Mouse (Mus musculus): ENCODE measurements around the gene Pigo. TPM values are rescaled to one million over a fixed set of nuclear protein-coding genes. Genes with fewer than 3 reads are reported as not detected.

The Pigo gene
- polyA plus RNA-seq, 2 experiments, result 8.3 to 9.2 TPM

GRCm38 (mm10) chr4:43058753-43059654 lies 33.4 kb upstream of the Pigo start, which contains the start of gene Unc13b:
Gene Unc13b, plus strand, starts transcription at chr4:43058953.
- under 1% methylated on average over 90 of the region's 90 CpGs for WGBS (ENCODE audit: insufficient replicate concordance)
- DNase-seq (ENCODE audit: low read depth in 3 of 3, low spot score in 3 of 3) (peak; percentile 69 to 82 (median 73)), ATAC-seq (ENCODE audit: insufficient read depth) (peak; percentile 95)
- Histone ChIP-seq H3K4me2 (ENCODE audit: low read depth) (peak within 1 kb of the TSS; percentile 81), H3K9me3 (ENCODE audit: control insufficient read depth, low read length) (no peaks in the 10 kb centered on the region), H3K9ac (replicated peaks) (peak within 1 kb of the TSS; percentile 41), H3K4me1 (replicated peaks; ENCODE audit: control insufficient read depth in 2 of 2, insufficient read depth in 2 of 2, low read length in 1 of 2) (peaks cover 0 to 4% of the 10 kb centered on the region in 2 experiments; a peak in 1 of 4 replicates), H3K27me3 (ENCODE audit: control insufficient read depth, insufficient read depth, low read length) (peaks cover 34% of the 10 kb centered on the region), H3K36me3 (replicated peaks; ENCODE audit: control insufficient read depth, insufficient read depth, low read depth) (no peaks in the 10 kb centered on the region), H3K27ac (no peak within 1 kb of the TSS), H3K4me3 (ENCODE audit: insufficient read depth in 1 of 2, low read depth in 2 of 2, low read length in 2 of 2) (peak within 1 kb of the TSS; percentile 52 to 58)
- TF ChIP-seq CTCF (IDR thresholded peaks at IDR 0.05; ENCODE audit: low read depth) (no peak), EP300 (IDR thresholded peaks at IDR 0.05; ENCODE audit: low read depth) (no peak)

GRCm38 (mm10) chr4:43058392-43058752 lies 32.8 kb upstream of the Pigo start:
- DNase-seq (ENCODE audit: low read depth in 3 of 3, low spot score in 3 of 3) (no peak), ATAC-seq (ENCODE audit: insufficient read depth) (no peak)
- Histone ChIP-seq H3K4me2 (ENCODE audit: low read depth) (peak overlapping the region; percentile 81), H3K27me3 (ENCODE audit: control insufficient read depth, insufficient read depth, low read length) (peaks cover 34% of the 10 kb centered on the region), H3K4me3 (ENCODE audit: insufficient read depth in 1 of 2, low read depth in 2 of 2, low read length in 2 of 2) (no peak overlapping the region; a peak in 1 of 4 replicates), H3K27ac (no peak overlapping the region), H3K36me3 (replicated peaks; ENCODE audit: control insufficient read depth, insufficient read depth, low read depth) (no peaks in the 10 kb centered on the region), H3K4me1 (replicated peaks; ENCODE audit: control insufficient read depth in 2 of 2, insufficient read depth in 2 of 2, low read length in 1 of 2) (peaks cover 0 to 4% of the 10 kb centered on the region in 2 experiments; a peak in 1 of 4 replicates), H3K9me3 (ENCODE audit: control insufficient read depth, low read length) (no peaks in the 10 kb centered on the region), H3K9ac (replicated peaks) (no peak overlapping the region)
- WGBS (ENCODE audit: insufficient replicate concordance), result 21% methylated on average over 8 of the region's 8 CpGs
- TF ChIP-seq EP300 (IDR thresholded peaks at IDR 0.05; ENCODE audit: low read depth) (no peak), CTCF (IDR thresholded peaks at IDR 0.05; ENCODE audit: low read depth) (no peak)

GRCm38 (mm10) chr4:43057654-43058053 lies 32.0 kb upstream of the Pigo start:
- ATAC-seq (ENCODE audit: insufficient read depth) (no peak), DNase-seq (ENCODE audit: low read depth in 3 of 3, low spot score in 3 of 3) (no peak)
- WGBS (ENCODE audit: insufficient replicate concordance), result 75% methylated on average over 5 of the region's 5 CpGs

GRCm38 (mm10) chr4:43052627-43053026 lies 27.0 kb upstream of the Pigo start:
- H3K27me3 ChIP-seq (ENCODE audit: control insufficient read depth, insufficient read depth, low read length), result no peaks in the 10 kb centered on the region
- no peaks in the 10 kb centered on the region for H3K36me3 ChIP-seq (replicated peaks; ENCODE audit: control insufficient read depth, insufficient read depth, low read depth)
- DNase-seq (ENCODE audit: low read depth in 3 of 3, low spot score in 3 of 3), result peak in 2 of 3 experiments; percentile 54 to 65
- H3K9ac ChIP-seq (replicated peaks), result no peak overlapping the region
- H3K9me3 ChIP-seq (ENCODE audit: control insufficient read depth, low read length), result no peaks in the 10 kb centered on the region
- H3K4me3 ChIP-seq (ENCODE audit: insufficient read depth in 1 of 2, low read depth in 2 of 2, low read length in 2 of 2), result no peak overlapping the region
- H3K27ac ChIP-seq, result no peak overlapping the region
- no peak overlapping the region for H3K4me2 ChIP-seq (ENCODE audit: low read depth)
- 2% methylated on average over 4 of the region's 4 CpGs for WGBS (ENCODE audit: insufficient replicate concordance)
- TF ChIP-seq CTCF (IDR thresholded peaks at IDR 0.05; ENCODE audit: low read depth) (peak; percentile 76), EP300 (IDR thresholded peaks at IDR 0.05; ENCODE audit: low read depth) (no peak)
- peak; percentile 52; the same call in 1 of the 2 replicates for ATAC-seq (ENCODE audit: insufficient read depth)
- H3K4me1 ChIP-seq (replicated peaks; ENCODE audit: control insufficient read depth in 2 of 2, insufficient read depth in 2 of 2, low read length in 1 of 2), result no peaks in the 10 kb centered on the region

More at GRCm38 (mm10) chr4:43057654-43058053, 32.0 kb upstream of the Pigo start:
- no peak overlapping the region for H3K4me2 ChIP-seq (ENCODE audit: low read depth)
- H3K36me3 ChIP-seq (replicated peaks; ENCODE audit: control insufficient read depth, insufficient read depth, low read depth), result no peaks in the 10 kb centered on the region
- peaks cover 34% of the 10 kb centered on the region for H3K27me3 ChIP-seq (ENCODE audit: control insufficient read depth, insufficient read depth, low read length)
- no peak overlapping the region for H3K9ac ChIP-seq (replicated peaks)
- H3K4me3 ChIP-seq (ENCODE audit: insufficient read depth in 1 of 2, low read depth in 2 of 2, low read length in 2 of 2), result no peak overlapping the region
- TF ChIP-seq CTCF (IDR thresholded peaks at IDR 0.05; ENCODE audit: low read depth) (no peak), EP300 (IDR thresholded peaks at IDR 0.05; ENCODE audit: low read depth) (no peak)
- H3K9me3 ChIP-seq (ENCODE audit: control insufficient read depth, low read length), result no peaks in the 10 kb centered on the region
- H3K4me1 ChIP-seq (replicated peaks; ENCODE audit: control insufficient read depth in 2 of 2, insufficient read depth in 2 of 2, low read length in 1 of 2), result peaks cover 0 to 4% of the 10 kb centered on the region in 2 experiments; a peak in 1 of 4 replicates
- no peak overlapping the region for H3K27ac ChIP-seq

- peak; percentile 60 to 70 (median 61) for DNase-seq (ENCODE audit: low read depth in 3 of 3, low spot score in 3 of 3)
- no peaks in the 10 kb centered on the region for H3K9me3 ChIP-seq (ENCODE audit: control insufficient read depth, low read length)
- H3K4me1 ChIP-seq (replicated peaks; ENCODE audit: control insufficient read depth in 2 of 2, insufficient read depth in 2 of 2, low read length in 1 of 2), result peaks cover 11 to 21% of the 10 kb centered on the region in 2 experiments
- peak; percentile 83 for TF ChIP-seq CTCF (IDR thresholded peaks at IDR 0.05; ENCODE audit: low read depth)
- no peak for TF ChIP-seq EP300 (IDR thresholded peaks at IDR 0.05; ENCODE audit: low read depth)
- no peaks in the 10 kb centered on the region for H3K36me3 ChIP-seq (replicated peaks; ENCODE audit: control insufficient read depth, insufficient read depth, low read depth)
- no peak for ATAC-seq (ENCODE audit: insufficient read depth)
- H3K9ac ChIP-seq (replicated peaks), result no peak overlapping the region
- 5% methylated on average over 5 of the region's 5 CpGs for WGBS (ENCODE audit: insufficient replicate concordance)
- H3K27ac ChIP-seq, result no peak overlapping the region
- H3K4me2 ChIP-seq (ENCODE audit: low read depth), result no peak overlapping the region
- H3K4me3 ChIP-seq (ENCODE audit: insufficient read depth in 1 of 2, low read depth in 2 of 2, low read length in 2 of 2), result no peak overlapping the region
- H3K27me3 ChIP-seq (ENCODE audit: control insufficient read depth, insufficient read depth, low read length), result no peaks in the 10 kb centered on the region
Measured at GRCm38 (mm10) chr4:43047231-43047630, 21.6 kb upstream of the Pigo start.

Data from liver, embryonic 14.5 days (tissue).